Mouse (Mus musculus): ENCODE measurements around the gene Trmt6. TPM values are rescaled to one million over a fixed set of nuclear protein-coding genes. Genes with fewer than 3 reads are reported as not detected.

Trmt6 gene
- total RNA-seq (2021) = 10 to 100 TPM; 27.5 to 29.9 TPM
- long read RNA-seq, transcript Trmt6-201 (11 exons, 2,828 nt) = major isoform, 26 of 39 reads
- long read RNA-seq, partial matches to known transcripts = 1 of 39 reads
- long read RNA-seq, other reads (novel, unspliced or antisense) = 11 of 39 reads

DNA sequence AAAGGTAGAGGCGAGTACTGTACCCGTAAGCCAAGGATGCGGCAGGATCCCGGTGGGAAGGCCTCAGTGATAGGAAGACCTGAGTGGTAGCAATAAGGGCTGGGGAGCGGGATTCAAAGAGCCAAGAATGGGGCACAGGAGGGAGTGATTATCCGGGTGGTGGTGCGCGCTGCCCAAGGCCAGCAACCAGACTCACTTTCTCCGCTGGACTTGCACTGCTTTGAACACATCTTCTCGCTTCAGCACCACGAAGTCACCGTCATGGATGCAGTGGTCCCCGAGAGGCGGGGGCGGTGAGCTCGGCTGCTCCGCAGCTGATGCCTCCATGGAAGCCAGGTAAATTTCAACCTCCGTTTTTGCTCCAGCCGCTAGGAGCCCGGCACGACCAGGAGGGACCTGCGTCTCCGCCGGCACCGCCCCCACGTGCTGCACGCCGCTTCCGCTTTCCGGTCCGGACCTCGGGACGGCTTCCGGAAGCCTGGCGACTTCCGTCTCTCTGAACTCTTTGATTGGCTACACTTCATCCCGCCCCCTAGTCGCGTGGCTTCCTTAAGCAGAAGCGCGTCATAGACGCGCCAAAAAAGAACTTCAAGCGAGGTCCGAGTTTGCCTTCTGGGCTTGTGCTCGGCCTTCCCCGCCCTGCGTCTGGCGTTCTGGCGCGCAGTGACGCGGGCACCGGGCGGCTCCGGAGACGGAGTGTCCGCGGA lies at the start of gene Trmt6, which contains the start of gene Mcm8:
TSS of gene Trmt6 (minus strand) at position 448 of the 707 bp plus-strand sequence.
TSS of gene Mcm8 (plus strand) at position 534 of the 707 bp plus-strand sequence.
- DNase-seq (ENCODE audit: low spot score in 2 of 2) = peak; percentile 82 to 87

DNA sequence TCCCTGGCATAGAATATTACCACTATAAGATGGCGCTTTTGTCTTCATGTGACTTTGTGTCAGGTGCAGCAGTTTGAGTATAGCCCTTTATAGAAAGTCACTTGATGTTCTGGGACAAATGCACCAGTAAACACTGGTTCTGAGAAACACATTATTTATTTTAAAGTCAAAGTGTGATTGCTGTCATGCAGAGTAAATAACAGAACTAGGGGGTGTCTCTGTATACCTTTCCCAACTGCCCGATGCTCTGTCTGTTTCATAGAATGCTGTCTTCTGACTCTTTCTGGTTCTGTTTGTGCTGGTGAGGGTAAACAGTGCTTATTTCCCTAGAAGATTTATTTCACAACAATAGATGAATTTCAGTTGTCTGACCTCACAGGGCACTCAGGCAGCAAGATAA lies 47.5 kb upstream of the Trmt6 start:
- no peak for DNase-seq (ENCODE audit: low spot score in 2 of 2)

DNA sequence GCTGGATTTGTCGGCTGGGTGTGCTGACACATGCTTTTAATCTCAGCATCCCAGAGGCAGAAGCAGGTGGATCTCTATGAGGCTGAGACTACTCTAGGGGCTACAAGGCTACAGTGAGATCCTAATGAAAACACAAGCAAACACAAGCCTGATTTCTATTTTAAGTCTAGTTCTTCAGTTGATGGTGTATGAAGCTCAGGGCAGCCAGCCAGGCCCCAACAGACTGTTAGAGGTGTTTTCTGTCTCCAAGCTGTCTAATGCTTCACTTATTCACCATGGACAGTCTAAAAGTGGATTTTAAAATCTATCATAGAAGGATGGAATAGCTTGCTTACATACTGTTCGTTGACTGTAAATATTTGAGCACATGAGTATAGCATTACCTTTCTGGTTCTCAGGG lies 45.6 kb upstream of the Trmt6 start:
- no peak for DNase-seq (ENCODE audit: low spot score in 2 of 2)

DNA sequence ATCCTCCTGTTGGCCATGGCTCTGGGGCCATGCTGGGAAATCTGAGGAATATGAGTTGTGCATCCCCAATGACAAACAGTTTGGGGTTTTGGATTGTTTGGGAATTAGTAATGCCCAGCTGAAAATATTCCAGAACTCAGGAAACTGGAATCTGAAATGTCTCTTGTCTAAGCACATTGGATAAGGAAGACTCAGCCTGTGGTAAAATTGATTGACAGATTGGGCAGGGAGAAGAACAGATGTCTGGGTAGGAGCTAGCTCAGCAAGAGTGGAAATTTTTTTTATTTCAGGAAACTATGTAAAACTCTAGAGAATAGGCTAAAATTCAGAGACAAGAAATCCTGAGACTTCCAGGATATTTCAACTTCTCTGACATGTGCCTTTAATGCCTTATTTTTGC lies 44.6 kb upstream of the Trmt6 start:
- DNase-seq (ENCODE audit: low spot score in 2 of 2) = no peak

DNA sequence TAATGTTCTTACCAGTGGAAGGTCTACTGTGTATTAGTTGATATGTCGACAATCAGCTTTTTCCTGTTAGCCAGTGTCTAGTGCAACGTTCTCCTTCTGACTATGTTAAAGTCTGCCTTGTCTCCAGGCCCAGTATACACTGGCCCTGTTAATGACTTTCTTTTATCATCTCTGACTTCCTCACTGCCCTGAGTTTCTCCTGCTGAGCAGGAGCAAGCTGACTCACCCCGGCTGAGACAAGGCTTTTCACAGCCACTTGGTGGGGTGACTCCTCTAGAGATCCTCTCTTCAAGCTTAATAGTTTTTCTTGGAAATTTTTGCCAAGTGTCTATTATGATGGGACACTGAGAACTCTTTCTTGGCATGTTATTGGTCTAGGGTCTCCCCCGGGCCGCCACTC lies 40.5 kb upstream of the Trmt6 start:
- DNase-seq (ENCODE audit: low spot score in 2 of 2) = no peak

DNA sequence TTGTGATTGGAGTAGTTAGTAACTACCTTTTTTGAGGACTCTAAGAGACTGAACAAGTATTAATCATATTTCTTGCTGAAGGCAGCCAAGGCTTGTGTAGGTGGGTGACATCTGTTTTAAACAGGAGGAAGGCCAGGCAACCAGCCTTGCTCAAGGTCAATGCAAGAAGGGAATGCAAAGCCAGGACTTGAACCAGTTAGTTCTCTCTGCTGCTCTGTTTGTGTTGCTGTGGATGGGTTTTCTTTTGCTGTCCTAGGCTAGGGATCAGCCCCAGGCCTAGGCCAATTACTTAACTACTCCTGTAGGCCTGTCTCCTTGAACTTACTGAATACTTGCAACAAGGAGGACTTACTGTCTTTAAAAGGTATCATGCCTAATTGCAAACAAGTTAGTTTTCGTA lies 37.2 kb upstream of the Trmt6 start:
- DNase-seq (ENCODE audit: low spot score in 2 of 2) = no peak

DNA sequence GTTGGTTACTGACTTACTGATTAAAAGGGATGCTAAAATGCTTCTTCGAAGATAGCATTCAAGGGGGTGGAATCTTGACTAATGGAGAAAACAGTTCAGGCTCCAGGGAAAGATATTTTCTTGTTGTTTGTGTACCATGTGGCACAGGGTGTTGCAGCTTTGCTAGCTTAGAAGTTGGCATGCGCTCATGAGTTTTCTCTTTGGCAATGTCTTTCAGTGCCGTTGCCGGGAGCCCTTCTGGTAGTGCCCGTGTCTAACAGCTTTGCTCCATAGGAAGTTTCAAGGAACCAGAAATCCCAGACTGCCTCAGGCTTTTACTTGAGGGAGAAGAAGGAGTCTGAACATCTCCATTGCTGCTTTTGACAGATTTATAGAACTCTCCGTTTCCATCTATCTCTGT lies 33.3 kb upstream of the Trmt6 start:
- DNase-seq (ENCODE audit: low spot score in 2 of 2) = peak; percentile 23 to 27

DNA sequence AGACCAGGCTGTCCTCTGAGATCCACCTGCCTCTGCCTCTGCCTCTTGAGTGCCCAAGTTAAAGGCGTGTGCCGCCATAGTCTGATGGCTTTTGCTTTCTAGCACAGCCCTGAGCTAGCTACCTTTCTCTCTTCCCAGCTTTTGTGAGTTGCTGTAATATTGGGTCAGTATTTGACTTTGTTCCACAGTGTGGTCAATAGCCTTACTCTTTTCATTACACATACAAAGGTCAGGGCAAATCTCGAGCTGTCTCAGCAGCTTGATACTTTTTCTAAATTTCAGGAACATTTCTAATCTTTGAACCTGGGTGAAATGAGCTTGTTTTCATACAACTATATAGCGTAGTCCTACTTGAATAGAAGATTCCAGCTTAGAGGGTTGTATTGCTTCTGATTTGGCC lies 32.5 kb upstream of the Trmt6 start:
- DNase-seq (ENCODE audit: low spot score in 2 of 2) = no peak

DNA sequence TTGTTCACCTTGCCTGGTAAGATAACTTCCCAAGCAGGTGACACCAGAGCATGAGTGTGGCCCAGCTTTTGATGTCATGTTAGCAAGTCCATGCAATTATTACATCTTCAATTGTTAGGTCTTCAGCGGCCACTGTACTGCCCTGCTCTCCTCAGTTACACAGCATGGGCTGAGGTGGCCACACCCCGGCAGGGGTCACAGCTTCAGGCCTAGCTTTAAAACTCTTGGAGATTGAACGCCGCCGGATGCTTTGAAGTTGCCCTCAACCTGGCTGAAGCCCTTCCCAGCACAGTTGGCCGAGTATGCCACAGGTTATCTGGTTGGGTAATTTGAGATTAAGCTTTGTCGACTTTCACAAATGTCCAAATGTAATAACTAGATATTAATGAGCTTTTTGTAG lies 31.7 kb upstream of the Trmt6 start:
- no peak for DNase-seq (ENCODE audit: low spot score in 2 of 2)

DNA sequence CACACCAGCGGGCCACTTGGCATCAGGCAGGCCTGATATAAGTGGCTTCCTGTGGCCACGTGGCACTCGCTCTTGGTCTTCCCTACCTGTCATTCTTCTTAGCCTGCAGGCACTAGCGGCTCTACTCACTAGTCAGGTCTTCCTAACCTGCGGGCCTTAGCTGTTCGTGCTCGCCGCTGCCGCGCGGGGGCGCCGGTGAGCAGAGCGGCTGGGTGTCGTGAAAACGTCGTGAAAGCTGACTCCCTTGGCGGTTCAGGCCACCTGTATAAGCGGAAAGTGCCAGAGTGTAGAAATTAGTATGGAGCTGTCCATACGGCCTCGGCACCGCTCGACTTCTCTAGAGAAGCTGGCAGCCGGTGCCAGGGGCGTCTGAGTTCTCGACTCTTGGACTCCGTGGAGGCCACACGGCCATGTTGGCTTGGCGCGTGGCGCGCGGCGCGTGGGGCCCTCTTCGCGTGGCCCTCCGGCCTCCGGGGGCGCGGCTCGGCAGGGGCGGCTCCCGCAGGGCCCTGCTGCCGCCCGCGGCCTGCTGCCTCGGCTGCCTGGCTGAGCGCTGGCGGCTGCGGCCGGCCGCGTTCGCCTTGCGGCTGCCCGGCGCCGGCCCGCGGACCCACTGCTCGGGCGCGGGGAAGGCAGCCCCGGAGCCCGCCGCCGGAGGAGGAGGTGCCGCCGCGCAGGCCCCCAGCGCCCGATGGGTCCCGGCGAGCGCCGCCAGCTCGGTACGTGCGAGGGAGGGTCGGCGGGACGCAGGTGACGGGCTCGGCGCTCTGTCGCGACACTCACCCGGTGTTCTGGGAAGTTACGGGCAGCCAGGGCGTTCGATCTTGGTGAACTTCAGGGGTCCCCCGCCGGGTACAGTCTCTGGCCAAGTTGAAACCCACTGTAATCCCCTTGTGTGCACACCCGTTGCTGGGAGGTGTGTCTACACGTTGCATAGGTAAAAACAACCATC lies 30.8 kb upstream of the Trmt6 start, which contains the start of gene Crls1:
TSS of gene Crls1 (plus strand) at position 260 of the 952 bp plus-strand sequence.
- peak; percentile 100 for DNase-seq (ENCODE audit: low spot score in 2 of 2)

DNA sequence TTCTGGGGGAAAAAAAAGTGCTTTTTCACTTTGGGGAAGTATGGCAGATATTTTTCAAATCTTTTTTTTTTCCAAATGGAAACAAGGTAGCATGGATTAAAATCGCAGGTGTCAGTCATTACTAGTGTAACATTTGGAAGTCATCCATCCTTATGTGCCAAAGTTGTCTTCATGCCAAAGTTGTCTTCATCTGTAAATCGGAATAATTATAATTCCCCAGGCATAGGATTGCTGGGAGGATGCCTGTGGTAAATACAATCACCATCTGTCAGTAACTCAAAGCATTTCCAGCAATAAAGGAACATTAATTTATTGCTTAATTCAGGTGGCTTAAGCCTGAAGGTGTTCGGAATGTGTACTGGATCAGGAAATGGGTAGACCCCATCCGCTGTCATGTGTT lies 25.2 kb upstream of the Trmt6 start:
- no peak for DNase-seq (ENCODE audit: low spot score in 2 of 2)

DNA sequence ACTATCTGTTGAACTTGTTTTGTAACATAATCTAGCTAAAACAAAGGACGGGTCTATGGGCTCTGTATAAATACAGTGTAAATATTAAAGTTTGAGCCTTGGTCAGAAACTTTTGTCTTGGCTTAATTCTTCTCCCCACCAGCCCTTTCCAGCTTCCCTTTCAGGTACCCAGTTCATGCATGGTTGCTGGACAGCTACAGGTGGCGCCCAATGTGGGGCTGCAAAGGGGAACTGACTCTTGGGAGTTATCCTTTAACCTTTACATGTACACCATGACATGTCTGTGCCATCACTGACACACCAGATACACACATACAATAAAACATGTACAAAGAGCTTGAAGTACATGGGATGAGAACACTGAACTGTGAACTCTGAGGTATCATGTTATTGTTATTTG lies 12.9 kb downstream of the Trmt6 start:
- DNase-seq (ENCODE audit: low spot score in 2 of 2) = no peak

DNA sequence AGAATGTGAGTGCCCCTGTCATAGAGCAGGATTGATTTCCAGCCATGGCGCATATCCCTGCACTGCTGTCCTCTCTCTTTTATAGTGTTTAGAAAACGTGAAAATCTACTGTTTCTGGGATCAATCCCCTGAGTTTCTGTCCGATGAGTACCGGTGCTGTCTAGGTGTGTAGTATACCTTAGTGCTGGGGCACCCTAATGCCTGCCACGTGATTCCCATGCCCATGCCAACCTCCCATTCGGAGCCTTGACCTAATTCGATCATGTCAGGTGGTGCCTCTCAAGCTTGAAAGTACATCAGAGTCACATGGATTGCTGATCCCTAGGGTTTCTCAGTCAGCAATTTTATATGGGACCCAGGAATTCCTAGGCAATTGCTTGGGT lies 21.7 kb downstream of the Trmt6 start:
- DNase-seq (ENCODE audit: low spot score in 2 of 2) = no peak

DNA sequence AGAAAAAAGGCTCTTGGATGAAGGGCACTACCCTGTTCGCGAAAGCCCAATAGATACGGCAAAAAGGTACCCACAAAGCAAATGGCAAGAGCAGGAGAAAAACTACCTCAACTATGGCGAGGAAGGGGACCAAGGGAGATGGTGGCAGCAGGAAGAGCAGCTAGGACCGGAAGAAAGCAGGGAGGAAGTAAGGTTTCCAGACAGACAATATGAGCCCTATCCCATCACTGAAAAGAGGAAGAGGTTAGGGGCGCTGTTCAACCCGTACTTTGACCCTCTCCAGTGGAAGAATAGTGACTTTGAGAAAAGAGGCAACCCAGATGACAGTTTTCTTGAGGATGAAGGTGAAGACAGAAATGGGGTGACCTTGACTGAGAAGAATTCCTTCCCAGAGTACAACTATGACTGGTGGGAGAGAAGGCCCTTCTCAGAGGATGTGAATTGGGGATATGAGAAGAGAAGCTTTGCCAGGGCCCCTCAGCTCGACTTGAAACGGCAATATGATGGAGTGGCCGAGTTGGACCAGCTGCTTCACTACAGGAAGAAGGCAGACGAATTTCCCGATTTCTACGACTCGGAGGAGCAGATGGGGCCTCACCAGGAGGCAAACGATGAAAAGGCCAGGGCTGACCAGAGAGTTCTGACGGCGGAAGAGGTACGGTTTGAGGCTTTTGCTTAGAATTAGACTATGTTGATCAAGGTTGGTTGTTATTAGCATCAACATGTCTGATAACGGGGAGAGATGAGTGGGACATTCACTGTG lies 22.2 kb downstream of the Trmt6 start:
- DNase-seq (ENCODE audit: low spot score in 2 of 2) = no peak

DNA sequence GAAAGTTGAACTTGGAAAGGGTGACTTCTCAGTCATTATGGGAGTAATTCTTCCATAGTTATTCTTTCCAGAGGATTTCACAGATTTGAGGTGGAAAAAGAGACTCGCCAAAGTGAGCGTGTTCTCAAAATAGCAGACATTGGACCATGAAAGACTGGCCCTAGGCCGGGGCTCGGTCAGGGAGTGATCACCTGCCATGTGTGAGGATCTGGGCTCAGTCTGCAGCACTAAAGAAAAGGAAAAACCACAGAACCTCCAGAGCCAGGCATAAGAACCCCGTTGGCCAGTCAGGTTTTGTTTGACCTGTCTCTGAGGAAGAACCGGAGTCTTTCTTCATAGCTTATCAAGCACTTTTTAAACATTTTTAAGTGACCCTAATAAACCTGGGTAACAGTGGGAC lies 31.8 kb downstream of the Trmt6 start:
- no peak for DNase-seq (ENCODE audit: low spot score in 2 of 2)

DNA sequence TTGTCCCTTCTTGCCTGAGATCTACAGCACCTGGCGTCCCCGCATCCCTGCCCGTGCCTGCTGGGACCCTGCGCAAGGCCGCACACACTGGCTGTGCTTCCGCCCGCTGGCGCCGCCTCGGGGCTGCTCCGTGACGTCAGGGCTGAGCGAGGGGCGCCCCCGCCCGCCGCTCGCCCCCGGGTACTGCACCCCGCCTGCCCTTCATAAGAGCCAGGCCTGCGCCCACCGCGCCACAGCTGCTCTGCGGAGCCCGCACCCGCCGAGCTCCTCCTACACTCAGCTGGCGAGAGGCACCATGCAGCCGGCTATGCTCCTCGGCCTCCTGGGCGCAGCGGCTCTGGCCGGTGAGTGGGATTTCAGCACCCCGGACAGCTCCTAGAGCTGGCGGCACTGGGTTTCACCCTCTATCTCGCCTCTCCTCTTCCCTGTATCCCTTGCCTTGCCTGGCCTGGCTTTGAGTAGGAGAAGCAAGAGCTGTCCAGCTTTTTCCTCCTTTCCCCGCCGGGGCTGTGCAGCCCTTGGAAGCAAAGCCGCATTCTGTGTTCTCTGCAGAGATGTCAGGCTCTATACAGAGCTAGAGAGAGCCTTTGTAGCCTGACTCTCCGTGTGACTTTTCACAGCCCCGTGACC lies 34.3 kb downstream of the Trmt6 start:
- DNase-seq (ENCODE audit: low spot score in 2 of 2) = peak; percentile 89 to 91

DNA sequence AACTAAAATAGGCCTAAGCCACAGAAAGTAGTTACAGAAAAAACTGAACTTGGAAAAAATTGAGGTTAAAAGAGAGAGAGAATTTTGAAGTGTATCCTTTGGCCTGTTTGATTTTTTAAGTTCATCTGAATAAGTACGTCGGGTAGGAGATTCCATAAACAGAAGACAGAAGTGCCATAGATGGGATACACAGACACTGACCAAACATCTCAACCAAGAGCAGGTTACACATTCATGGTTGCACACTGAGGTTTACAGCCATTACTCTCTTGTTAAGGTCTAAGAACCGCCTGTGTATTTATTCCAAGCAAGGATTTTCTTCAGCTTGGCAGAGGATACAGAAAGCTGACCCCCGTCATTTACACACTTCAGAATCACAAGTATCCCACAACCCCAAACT lies 34.9 kb downstream of the Trmt6 start, which contains the start of gene Chgb:
TSS of gene Chgb (plus strand) at position 301 of the 400 bp plus-strand sequence.
- no peak for DNase-seq (ENCODE audit: low spot score in 2 of 2)

DNA sequence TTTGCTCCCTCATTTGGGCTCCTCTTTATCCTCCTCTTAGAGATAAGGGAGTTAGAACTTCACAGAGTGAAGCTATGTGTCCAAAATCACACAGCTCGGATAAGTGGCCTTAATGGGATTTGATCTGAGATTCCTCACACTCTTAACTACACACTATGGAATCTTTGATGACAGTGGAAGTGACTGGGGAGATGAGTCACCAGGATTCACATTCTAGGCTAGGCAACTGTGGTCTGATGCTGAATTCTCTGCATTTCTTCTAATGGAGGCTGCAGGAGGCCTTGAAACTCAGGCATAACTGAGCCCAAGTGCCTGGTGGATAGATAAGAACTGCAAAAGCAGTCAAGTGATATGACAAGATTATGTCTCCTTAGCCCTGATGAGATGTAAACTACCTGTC lies 45.0 kb downstream of the Trmt6 start:
- no peak for DNase-seq (ENCODE audit: low spot score in 2 of 2)

DNA sequence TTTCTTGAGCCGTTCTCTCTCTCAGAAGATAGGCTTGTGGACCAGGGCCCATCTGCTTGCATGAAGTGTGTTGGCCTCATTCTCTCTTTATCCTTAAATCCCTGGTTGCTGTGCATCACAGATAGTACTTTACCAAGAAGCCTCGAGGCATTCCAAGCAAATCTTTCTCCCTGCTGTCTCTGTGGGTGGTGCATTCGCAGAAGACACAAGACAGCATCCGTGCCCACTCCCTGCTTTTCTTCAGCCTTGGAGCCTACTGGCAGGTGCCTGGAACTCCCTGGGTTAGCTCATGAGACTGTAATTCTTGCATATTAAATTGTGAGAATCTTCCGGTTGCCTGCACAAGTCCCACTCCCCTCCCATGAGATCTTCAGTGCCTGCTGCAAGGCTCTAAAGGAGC lies 57.9 kb downstream of the Trmt6 start:
- peak in 1 of 2 experiments; percentile 22 for DNase-seq (ENCODE audit: low spot score in 2 of 2)
